Mouse (Mus musculus) granulocyte monocyte progenitor cell, adult 5-6 weeks (primary cell): ENCODE data around the gene Sp140. TPM values are rescaled to one million over a fixed set of nuclear protein-coding genes. Genes with fewer than 3 reads are reported as not detected.
"Not testable (repeated sequence)": the region's sequence is repeated elsewhere in the genome, so short reads cannot be mapped to it uniquely, and the experiment has no call there.

ENCODE experiments used
- ATAC-seq: replicated peaks from 2 replicates; pipeline ENCODE4 v1.8.0; 2016; ENCODE audit warnings: mild to moderate bottlenecking, moderate TSS enrichment, inconsistent platforms; ENCODE audit not compliant: poor library complexity, severe bottlenecking
- total RNA-seq, 2 experiments: library from RNA; stranded (forward) in 1 of 2; stranded (reverse) in 1 of 2; fragments of 200-712, 200-1000 nt in 1 of 2; fragments of >200 nt in 1 of 2; fragmentation: Nextera tagmentation in 1 of 2; gene quantifications; 2 replicates each; pipeline ENCODE4 v1.2.3; 2014 to 2017

The Sp140 gene
- total RNA-seq, 2 experiments from 2014 or later, result 58.8 to 70.3 TPM

DNA sequence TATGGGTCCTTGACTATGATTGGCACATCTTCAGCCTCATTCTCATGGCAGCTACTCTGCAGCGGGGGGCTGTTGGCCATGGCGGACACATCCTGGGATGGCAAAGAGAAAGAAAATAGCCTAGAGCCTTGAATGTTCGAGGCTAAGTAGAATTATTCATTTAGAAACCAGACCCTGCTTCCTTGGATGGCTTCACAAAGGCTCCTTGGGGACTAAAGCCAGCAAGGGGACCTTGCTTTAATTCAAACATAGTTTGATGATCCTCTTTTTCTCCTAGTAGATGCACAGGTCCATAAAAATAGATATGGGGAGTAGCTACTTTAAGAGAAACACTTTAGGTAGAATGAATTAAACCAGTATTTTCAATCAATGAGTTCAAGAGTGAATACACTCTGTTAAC lies 36.8 kb downstream of the Sp140 start:
- ATAC-seq, result not testable (repeated sequence)

GRCm38 (mm10) chr1:85638144-85638543 lies 38.0 kb downstream of the Sp140 start:
- not testable (repeated sequence) for ATAC-seq

DNA sequence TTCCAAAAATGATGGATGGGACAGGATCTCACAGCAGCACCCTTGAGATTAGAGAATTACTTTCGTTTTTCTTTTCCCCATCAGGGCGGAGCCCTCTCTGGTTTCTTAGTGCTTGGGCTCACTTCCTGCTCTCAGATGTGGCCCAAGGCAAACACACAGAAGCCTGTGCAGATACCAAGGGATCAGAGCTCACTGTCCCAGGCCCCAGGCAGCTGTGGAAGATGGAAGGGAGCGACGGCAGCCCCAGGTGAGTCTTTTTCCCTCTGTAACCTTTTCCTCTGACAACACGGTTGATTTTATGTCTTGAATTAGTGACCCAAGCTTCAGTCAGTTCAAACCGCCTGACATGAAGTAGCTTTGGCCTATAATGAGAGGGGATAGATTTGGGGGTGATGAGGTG lies 49.7 kb downstream of the Sp140 start, which contains the start of gene Sp100:
Gene Sp100 (plus strand): TSS at position 108 of the 400 bp plus-strand sequence.
- ATAC-seq, result not testable (repeated sequence)

DNA sequence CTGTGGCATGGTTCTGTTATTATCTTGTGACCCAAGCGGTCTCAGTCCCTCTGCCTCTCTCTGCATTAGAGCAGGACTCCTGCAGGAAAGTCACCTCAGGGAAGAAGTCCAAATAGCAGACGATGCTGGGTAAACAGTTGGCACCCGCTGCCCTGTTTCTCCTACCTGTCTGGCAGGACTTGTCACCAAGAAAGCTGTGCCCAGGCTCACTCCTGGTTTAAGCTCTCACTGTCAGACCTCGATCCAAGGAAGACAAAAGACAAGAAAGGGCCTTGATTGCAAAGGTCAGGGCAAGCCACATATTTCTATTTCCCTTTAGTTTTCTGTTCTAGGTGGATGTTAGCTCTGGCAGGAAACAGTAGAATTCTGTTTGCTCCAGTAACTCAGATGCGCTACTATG lies 50.3 kb downstream of the Sp140 start:
- not testable (repeated sequence) for ATAC-seq

DNA sequence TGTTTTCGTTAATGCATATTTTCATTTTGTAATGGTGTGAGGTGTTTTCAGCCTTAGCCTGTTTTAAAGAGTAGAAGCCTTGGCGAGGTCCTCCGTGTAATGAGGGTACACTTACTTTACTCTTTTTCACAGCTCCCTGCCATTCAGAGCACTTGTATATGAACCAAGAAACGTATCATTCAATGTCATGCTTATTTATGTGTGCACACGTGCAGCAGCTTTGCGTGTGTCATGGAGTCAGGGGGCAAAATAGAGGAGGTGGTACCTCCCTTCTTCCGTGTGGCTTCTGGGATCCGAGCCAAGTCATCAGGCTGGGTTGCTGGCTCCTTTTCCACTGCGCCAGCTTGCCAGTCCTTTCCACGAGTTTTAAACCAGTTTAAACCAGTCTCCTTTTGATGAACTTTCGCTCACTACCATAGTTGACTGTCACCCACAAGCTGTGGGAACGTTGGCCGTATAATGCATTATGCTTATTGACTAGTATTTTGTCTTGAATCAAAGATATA lies 51.6 kb downstream of the Sp140 start:
- not testable (repeated sequence) for ATAC-seq

DNA sequence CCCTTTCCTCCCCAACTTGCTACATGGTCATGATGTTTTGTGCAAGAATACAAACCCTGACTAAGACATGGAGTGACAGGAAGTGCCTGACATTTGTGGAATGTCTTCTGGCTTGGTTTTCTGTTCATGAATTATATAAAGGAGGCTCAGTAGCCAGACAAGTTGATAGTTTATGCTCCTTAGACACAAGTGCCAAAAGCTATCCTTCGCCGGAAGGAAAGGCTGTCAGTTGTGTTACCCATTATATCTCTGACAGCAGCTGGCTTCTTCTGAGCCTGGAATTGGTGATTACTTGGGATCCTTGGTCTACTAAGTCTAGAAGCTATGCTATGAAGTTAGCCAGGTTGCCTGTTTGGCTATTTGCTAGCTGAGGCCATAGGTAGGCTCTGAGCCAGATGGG lies 57.0 kb downstream of the Sp140 start:
- ATAC-seq, result not testable (repeated sequence)

GRCm38 (mm10) chr1:85664266-85664665 lies 64.1 kb downstream of the Sp140 start:
- no peak for ATAC-seq

- ATAC-seq, result no peak
Measured at GRCm38 (mm10) chr1:85680226-85680625, 80.0 kb downstream of the Sp140 start.

DNA sequence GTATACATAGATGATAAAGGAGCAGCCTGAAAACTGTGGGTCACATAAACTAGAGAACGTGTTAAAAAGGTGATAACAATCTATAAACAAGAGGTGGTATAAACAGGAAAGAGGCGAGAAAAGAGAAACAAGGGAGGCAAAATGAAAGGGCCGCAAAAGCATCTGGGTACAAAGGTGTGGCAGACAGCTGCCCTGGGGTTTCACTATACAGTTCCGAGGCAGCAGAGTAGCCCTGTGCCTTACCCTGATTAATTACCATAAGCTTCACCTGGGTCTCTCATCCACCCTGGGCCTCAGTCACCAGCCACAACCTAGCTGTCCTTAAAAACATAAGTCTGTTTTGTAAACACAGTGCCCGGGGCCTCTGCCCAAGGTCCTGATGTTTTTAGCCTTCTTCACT lies 86.5 kb downstream of the Sp140 start:
- no peak for ATAC-seq

DNA sequence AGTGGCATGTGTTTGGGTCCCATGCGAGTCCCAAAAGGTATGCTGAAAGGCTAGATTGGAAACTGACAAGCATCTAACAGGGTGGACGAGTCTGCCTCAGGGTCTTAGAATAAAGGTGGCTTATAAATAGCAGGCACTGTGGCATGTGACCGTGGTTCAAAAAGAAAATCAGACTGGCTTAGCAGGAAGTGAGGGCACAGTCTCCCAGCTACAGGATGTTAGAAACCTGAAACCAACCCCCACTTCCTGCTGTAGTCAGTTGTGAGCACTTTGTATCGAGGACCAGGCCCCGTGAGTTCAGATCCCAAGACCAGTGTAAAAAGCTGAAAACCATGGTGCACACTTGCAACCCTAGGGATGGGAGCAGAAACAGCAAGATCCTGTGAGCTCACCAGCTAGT lies 87.2 kb downstream of the Sp140 start:
- peak; percentile 84 for ATAC-seq

DNA sequence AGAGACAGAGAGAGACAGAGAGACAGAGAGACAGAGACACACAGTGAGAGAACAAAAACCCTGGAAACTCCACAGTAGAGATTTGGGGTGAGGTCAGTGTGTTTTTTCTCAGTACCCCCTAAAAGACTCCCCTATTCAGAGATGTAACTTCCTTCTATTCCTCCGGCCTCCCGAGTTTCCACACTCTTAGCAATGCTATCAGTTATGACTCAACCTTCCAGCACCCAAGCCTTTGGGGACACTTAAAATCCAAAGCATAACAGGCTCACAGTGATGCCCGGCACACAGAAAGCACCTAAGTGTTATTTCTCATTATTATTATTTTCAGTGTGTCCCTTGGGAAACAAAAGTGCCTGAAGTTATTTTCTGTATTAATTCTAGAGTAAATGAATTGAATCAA lies 90.4 kb downstream of the Sp140 start:
- peak; percentile 60 for ATAC-seq

- no peak for ATAC-seq
Measured at GRCm38 (mm10) chr1:85692281-85692680, 92.1 kb downstream of the Sp140 start.

GRCm38 (mm10) chr1:85693280-85693679 lies 93.1 kb downstream of the Sp140 start:
- no peak for ATAC-seq

Other genes with a start within 250 kb of the Sp140 start
- not detected in 2 replicates for gene G530012D18Rik, start 24.7 kb upstream of the Sp140 start, total RNA-seq (2014; fragmentation: Nextera tagmentation)
- gene G530012D18Rik, start 24.7 kb upstream of the Sp140 start, total RNA-seq (2017), result not detected in 2 replicates
- 136 and 150 TPM in 2 replicates for gene Sp110, start 1.6 kb upstream of the Sp140 start, total RNA-seq (2014; fragmentation: Nextera tagmentation)
- 117 and 120 TPM in 2 replicates for gene Sp110, start 1.6 kb upstream of the Sp140 start, total RNA-seq (2017)
- gene Sp100, start 49.6 kb downstream of the Sp140 start, total RNA-seq (2014; fragmentation: Nextera tagmentation), result 109 and 124 TPM in 2 replicates
- 68.7 and 78.7 TPM in 2 replicates for gene Sp100, start 49.6 kb downstream of the Sp140 start, total RNA-seq (2017)
- 105 and 129 TPM in 2 replicates for gene A630001G21Rik, start 178.3 kb downstream of the Sp140 start, total RNA-seq (2014; fragmentation: Nextera tagmentation)
- 77.1 and 79.8 TPM in 2 replicates for gene A630001G21Rik, start 178.3 kb downstream of the Sp140 start, total RNA-seq (2017)
- gene Cab39, start 193.1 kb downstream of the Sp140 start, total RNA-seq (2014; fragmentation: Nextera tagmentation), result 76.6 and 78.8 TPM in 2 replicates
- 124 and 141 TPM in 2 replicates for gene Cab39, start 193.1 kb downstream of the Sp140 start, total RNA-seq (2017)